Mouse (Mus musculus): ENCODE results near the gene Kat6b. TPM values are rescaled to one million over a fixed set of nuclear protein-coding genes. Genes with fewer than 3 reads are reported as not detected.

Kat6b gene
- polyA plus RNA-seq, 1 experiment from 2014 or later: 25.7 TPM

DNA sequence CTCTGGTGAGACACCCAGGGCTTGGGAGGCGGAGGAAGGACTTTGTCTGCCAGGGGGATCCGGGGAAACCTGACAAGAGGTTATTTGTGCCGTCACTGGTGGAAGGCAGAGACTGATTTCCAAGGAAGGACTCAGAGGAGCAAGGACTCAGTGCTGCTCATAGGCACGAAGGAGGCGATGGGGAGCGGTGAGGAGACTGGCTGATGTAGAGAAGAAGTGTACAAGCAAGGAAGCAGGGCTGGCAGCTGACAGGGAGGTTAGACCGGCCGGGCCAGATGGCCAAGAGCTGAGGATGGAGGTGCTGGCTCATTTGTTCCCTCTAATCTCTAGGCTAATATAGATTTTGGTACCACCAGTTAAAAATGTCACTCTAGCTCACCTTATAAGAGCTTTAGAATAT, 72.8 kb downstream of the Kat6b start:
- no peaks in the 10 kb centered on the region for H3K9me3 ChIP-seq (ENCODE audit: control insufficient read depth, low read length)
- 77% methylated on average over 8 of the region's 8 CpGs for WGBS
- H3K27me3 ChIP-seq (ENCODE audit: control insufficient read depth, insufficient read depth, low read length): no peaks in the 10 kb centered on the region
- H3K4me3 ChIP-seq (replicated peaks; ENCODE audit: low read length): no peak overlapping the region
- no peaks in the 10 kb centered on the region for H3K36me3 ChIP-seq (replicated peaks; ENCODE audit: control insufficient read depth, insufficient read depth)
- no peak overlapping the region for H3K4me2 ChIP-seq (replicated peaks)
- no peak overlapping the region for H3K27ac ChIP-seq
- DNase-seq (ENCODE audit: low spot score): no peak
- ATAC-seq (ENCODE audit: low FRiP score): no peak
- no peak overlapping the region for H3K9ac ChIP-seq
- peaks cover 20% of the 10 kb centered on the region for H3K4me1 ChIP-seq (replicated peaks; ENCODE audit: control insufficient read depth, insufficient read depth, low read length)

DNA sequence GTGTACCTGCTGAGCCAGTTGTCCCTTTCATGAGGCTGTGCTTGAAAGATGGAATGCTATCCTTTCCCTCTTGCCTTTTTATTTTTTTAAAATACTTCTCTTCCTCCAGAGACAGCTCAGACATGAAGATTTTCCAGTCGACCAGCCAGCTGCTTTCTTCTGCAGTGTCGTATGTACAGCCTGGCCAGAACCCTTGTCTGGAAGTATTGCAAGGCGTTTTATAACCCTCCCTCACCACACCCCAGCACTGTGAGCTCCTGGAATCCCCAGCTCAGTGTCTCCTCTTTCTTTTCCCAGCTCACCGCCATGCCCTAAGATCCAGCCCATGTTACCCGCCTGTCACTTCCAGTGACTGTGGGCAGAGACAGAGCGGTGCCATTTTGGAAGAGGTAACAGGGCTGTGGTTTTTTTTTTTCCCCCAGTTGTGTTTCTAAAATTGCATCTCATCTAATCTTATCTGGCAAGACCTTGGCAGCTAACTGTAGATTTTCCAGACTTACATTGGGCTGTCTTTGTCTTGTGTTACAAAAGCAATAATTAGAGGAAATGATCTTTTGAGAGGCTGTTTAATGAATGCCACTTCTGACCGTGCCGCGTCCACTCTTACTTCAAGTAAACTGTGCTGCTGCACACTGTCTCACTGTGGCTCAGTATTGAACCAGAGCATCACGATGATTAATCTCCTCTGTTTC, 77.4 kb downstream of the Kat6b start:
- peaks cover 17% of the 10 kb centered on the region for H3K4me1 ChIP-seq (replicated peaks; ENCODE audit: control insufficient read depth, insufficient read depth, low read length)
- H3K36me3 ChIP-seq (replicated peaks; ENCODE audit: control insufficient read depth, insufficient read depth): no peaks in the 10 kb centered on the region
- DNase-seq (ENCODE audit: low spot score): no peak
- H3K4me2 ChIP-seq (replicated peaks): no peak overlapping the region
- H3K27me3 ChIP-seq (ENCODE audit: control insufficient read depth, insufficient read depth, low read length): no peaks in the 10 kb centered on the region
- no peak overlapping the region for H3K27ac ChIP-seq
- no peaks in the 10 kb centered on the region for H3K9me3 ChIP-seq (ENCODE audit: control insufficient read depth, low read length)
- ATAC-seq (ENCODE audit: low FRiP score): no peak
- WGBS: 70% methylated on average over 10 of the region's 10 CpGs
- no peak overlapping the region for H3K4me3 ChIP-seq (replicated peaks; ENCODE audit: low read length)
- no peak overlapping the region for H3K9ac ChIP-seq

- H3K36me3 ChIP-seq (replicated peaks; ENCODE audit: control insufficient read depth, insufficient read depth): no peaks in the 10 kb centered on the region
- no peak overlapping the region for H3K27ac ChIP-seq
- no peak overlapping the region for H3K4me2 ChIP-seq (replicated peaks)
- H3K27me3 ChIP-seq (ENCODE audit: control insufficient read depth, insufficient read depth, low read length): no peaks in the 10 kb centered on the region
- H3K9me3 ChIP-seq (ENCODE audit: control insufficient read depth, low read length): no peaks in the 10 kb centered on the region
- no peak for DNase-seq (ENCODE audit: low spot score)
- no peak overlapping the region for H3K9ac ChIP-seq
- H3K4me3 ChIP-seq (replicated peaks; ENCODE audit: low read length): no peak overlapping the region
- ATAC-seq (ENCODE audit: low FRiP score): no peak
- WGBS: 84% methylated on average over 7 of the region's 7 CpGs
- H3K4me1 ChIP-seq (replicated peaks; ENCODE audit: control insufficient read depth, insufficient read depth, low read length): peaks cover 17% of the 10 kb centered on the region
Observed at GRCm38 (mm10) chr14:21559447-21559846, 78.2 kb downstream of the Kat6b start.

DNA sequence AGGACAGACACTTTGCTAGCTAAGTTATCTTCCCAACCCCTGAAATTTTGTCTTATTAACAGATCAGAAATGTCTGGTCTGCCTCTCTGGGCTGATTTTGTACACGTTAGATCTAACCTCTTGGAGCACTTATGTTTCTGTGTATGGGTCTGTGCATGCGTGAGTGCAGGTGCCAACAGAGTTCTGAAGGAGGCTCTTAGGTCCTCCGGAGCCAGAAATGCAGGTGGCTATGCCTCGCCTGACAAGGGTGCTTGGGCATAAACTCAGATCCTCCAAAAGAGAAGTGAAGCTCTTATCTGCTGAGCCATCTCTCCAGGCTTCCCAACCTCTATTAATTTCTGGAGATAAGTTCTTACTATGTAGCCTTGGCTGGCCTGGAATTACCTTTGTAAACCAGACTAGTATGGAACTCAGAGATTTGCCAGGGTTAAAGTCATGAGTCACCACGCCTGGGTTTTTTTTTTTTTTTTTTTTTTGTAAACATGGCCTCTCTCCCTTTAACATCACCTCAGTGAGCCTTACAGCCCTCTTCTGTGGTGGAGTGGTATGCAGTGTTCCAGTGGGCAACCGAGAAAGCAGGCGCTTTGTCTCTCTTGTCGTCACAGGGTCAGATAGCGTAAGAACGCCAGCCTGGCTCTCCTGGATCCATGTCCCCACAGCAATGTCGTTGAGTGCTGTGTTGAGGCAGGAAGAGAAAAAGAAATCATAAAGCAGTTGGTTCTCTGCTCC, 79.4 kb downstream of the Kat6b start:
- Histone ChIP-seq H3K9ac (no peak overlapping the region), H3K9me3 (ENCODE audit: control insufficient read depth, low read length) (no peaks in the 10 kb centered on the region), H3K4me3 (replicated peaks; ENCODE audit: low read length) (no peak overlapping the region), H3K4me2 (replicated peaks) (no peak overlapping the region), H3K4me1 (replicated peaks; ENCODE audit: control insufficient read depth, insufficient read depth, low read length) (peaks cover 17% of the 10 kb centered on the region), H3K36me3 (replicated peaks; ENCODE audit: control insufficient read depth, insufficient read depth) (no peaks in the 10 kb centered on the region), H3K27me3 (ENCODE audit: control insufficient read depth, insufficient read depth, low read length) (no peaks in the 10 kb centered on the region), H3K27ac (no peak overlapping the region)
- ATAC-seq (ENCODE audit: low FRiP score) (no peak), DNase-seq (ENCODE audit: low spot score) (no peak)
- 87% methylated on average over 11 of the region's 11 CpGs for WGBS

- H3K4me2 ChIP-seq (replicated peaks): no peak overlapping the region
- no peaks in the 10 kb centered on the region for H3K9me3 ChIP-seq (ENCODE audit: control insufficient read depth, low read length)
- 94% methylated on average over 8 of the region's 8 CpGs for WGBS
- H3K27ac ChIP-seq: no peak overlapping the region
- H3K4me1 ChIP-seq (replicated peaks; ENCODE audit: control insufficient read depth, insufficient read depth, low read length): peaks cover 17% of the 10 kb centered on the region
- no peaks in the 10 kb centered on the region for H3K27me3 ChIP-seq (ENCODE audit: control insufficient read depth, insufficient read depth, low read length)
- no peak overlapping the region for H3K9ac ChIP-seq
- H3K4me3 ChIP-seq (replicated peaks; ENCODE audit: low read length): no peak overlapping the region
- no peak for ATAC-seq (ENCODE audit: low FRiP score)
- DNase-seq (ENCODE audit: low spot score): no peak
- no peaks in the 10 kb centered on the region for H3K36me3 ChIP-seq (replicated peaks; ENCODE audit: control insufficient read depth, insufficient read depth)
Observed at GRCm38 (mm10) chr14:21561396-21562065, 80.3 kb downstream of the Kat6b start.

GRCm38 (mm10) chr14:21563584-21564118, 82.4 kb downstream of the Kat6b start:
- no peak overlapping the region for H3K4me3 ChIP-seq (replicated peaks; ENCODE audit: low read length)
- DNase-seq (ENCODE audit: low spot score) (no peak), ATAC-seq (ENCODE audit: low FRiP score) (no peak)
- no peaks in the 10 kb centered on the region for H3K27me3 ChIP-seq (ENCODE audit: control insufficient read depth, insufficient read depth, low read length)
- H3K4me2 ChIP-seq (replicated peaks): no peak overlapping the region
- peaks cover 19% of the 10 kb centered on the region for H3K4me1 ChIP-seq (replicated peaks; ENCODE audit: control insufficient read depth, insufficient read depth, low read length)
- 61% methylated on average over 4 of the region's 4 CpGs for WGBS
- no peaks in the 10 kb centered on the region for H3K9me3 ChIP-seq (ENCODE audit: control insufficient read depth, low read length)
- no peaks in the 10 kb centered on the region for H3K36me3 ChIP-seq (replicated peaks; ENCODE audit: control insufficient read depth, insufficient read depth)
- no peak overlapping the region for H3K9ac ChIP-seq
- no peak overlapping the region for H3K27ac ChIP-seq

DNA sequence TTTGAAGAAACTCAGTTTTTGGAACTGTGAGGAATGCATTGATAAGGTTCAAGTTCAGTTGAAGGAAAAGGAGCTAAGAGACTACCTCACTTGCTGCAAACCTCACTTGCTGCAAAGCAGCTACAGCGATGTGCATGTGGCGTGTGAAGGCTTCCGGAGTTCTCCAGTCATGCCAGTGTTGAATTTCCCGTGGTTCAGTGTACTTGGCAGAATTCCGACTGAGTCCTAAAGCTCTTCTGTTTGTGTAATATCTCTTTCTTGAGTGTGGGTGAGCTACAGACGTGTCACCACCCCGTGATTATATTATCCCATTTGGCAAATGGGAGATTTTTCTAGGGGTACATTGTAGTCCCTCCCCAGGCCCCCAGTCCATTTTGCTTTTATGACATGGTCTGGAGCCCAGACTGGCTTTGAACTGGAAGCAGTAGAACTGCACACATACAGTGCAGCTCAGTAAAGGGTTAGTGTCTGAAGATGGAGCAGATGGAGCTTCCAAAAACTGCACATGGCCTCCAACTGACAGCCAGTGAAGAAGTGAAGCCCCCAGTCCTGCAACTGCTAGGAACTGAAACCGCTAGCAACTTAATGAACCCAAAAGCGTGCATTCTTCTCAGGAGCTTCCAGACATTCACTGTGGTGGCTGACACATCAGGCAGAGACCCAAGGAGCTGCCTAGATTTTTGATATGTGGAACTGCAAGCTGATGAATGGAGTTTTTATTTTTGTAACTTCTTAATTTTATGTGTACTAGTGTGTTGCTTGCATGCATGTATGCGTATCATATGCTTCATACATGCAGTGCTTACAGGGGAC, 84.5 kb downstream of the Kat6b start:
- Histone ChIP-seq H3K4me2 (replicated peaks) (no peak overlapping the region), H3K4me3 (replicated peaks; ENCODE audit: low read length) (no peak overlapping the region), H3K27ac (no peak overlapping the region), H3K27me3 (ENCODE audit: control insufficient read depth, insufficient read depth, low read length) (no peaks in the 10 kb centered on the region), H3K9ac (no peak overlapping the region), H3K4me1 (replicated peaks; ENCODE audit: control insufficient read depth, insufficient read depth, low read length) (peaks cover 25% of the 10 kb centered on the region), H3K9me3 (ENCODE audit: control insufficient read depth, low read length) (no peaks in the 10 kb centered on the region), H3K36me3 (replicated peaks; ENCODE audit: control insufficient read depth, insufficient read depth) (no peaks in the 10 kb centered on the region)
- no peak for DNase-seq (ENCODE audit: low spot score)
- ATAC-seq (ENCODE audit: low FRiP score): no peak
- 92% methylated on average over 10 of the region's 10 CpGs for WGBS

DNA sequence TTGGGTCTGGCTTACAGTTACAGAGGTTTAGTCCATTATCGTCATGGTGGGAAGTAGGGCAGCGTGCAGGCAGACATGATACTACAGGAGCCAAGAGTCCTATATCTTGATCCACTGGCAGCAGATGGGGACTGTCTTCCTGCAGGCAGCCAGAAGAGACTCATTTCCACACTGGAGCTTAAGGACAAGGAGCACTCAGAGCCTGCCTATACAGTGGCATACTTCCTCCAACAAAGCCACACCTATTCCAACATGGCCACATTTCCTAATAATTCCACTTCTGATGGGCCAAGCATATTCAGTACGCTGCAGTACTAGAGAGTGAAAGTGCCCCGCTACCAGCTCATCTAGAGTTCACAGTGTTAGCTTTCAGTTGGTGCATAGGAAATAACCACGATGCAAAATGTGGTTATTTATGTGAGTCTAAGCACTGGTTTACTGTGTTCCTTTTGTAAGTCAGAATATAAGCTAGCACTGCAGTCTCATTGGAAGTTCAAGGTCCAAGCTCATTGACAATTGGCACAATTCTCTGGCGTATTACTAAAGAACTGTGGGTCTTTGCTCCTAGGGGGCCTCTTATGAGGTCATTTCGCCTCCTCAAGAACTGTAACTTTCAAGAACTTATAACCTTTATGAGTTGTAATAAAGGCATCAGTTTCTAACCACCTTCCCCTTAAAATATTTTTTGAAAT, 86.2 kb downstream of the Kat6b start:
- Histone ChIP-seq H3K4me2 (replicated peaks) (no peak overlapping the region), H3K9me3 (ENCODE audit: control insufficient read depth, low read length) (no peaks in the 10 kb centered on the region), H3K4me3 (replicated peaks; ENCODE audit: low read length) (no peak overlapping the region), H3K4me1 (replicated peaks; ENCODE audit: control insufficient read depth, insufficient read depth, low read length) (peaks cover 25% of the 10 kb centered on the region), H3K36me3 (replicated peaks; ENCODE audit: control insufficient read depth, insufficient read depth) (no peaks in the 10 kb centered on the region), H3K27me3 (ENCODE audit: control insufficient read depth, insufficient read depth, low read length) (no peaks in the 10 kb centered on the region), H3K9ac (no peak overlapping the region), H3K27ac (no peak overlapping the region)
- no peak for DNase-seq (ENCODE audit: low spot score)
- ATAC-seq (ENCODE audit: low FRiP score): no peak
- WGBS: 95% methylated on average over 7 of the region's 7 CpGs
